Mouse (Mus musculus) neural tube, embryonic 11.5 days (tissue): ENCODE measurements around the gene Gm17402. TPM values are rescaled to one million over a fixed set of nuclear protein-coding genes. Genes with fewer than 3 reads are reported as not detected.

ENCODE experiments used
- ATAC-seq: fragments of 200-750 bp; cut with Nextera tagmentation; 2 replicates; pipeline ENCODE4 v1.8.0; 2017; ENCODE audit warnings: moderate number of reproducible peaks, mild to moderate bottlenecking, moderate TSS enrichment, moderate library complexity; ENCODE audit not compliant: insufficient read depth, low FRiP score, low TSS enrichment
- DNase-seq: peaks from one replicate; pipeline ENCODE4 v3.0.0-alpha.2; 2015; ENCODE audit warnings: low spot score
- H3K27ac ChIP-seq: fragments of 300-500 bp; sonication (generic); 2 replicates; pipeline ENCODE4 v1.5.1; 2014; ENCODE audit warnings: low read depth, mild to moderate bottlenecking, low read length
- H3K27me3 ChIP-seq: fragments of 300-500 bp; sonication (generic); 2 replicates; pipeline ENCODE4 v1.6.1; 2014; ENCODE audit warnings: mild to moderate bottlenecking, low read length, mixed read lengths; ENCODE audit not compliant: control insufficient read depth, insufficient read depth
- H3K36me3 ChIP-seq: fragments of 300-500 bp; sonication (generic); 2 replicates; pipeline ENCODE4 v1.6.1; 2014; ENCODE audit warnings: mild to moderate bottlenecking, low read length, moderate library complexity, mixed read lengths; ENCODE audit not compliant: control insufficient read depth, insufficient read depth
- H3K4me1 ChIP-seq: fragments of 300-500 bp; sonication (generic); 2 replicates; pipeline ENCODE4 v1.6.1; 2014; ENCODE audit warnings: low read length, mixed read lengths; ENCODE audit not compliant: control insufficient read depth, insufficient read depth
- H3K4me2 ChIP-seq: fragments of 300-500 bp; sonication (generic); 2 replicates; pipeline ENCODE4 v1.6.1; 2014; ENCODE audit warnings: low read depth, mild to moderate bottlenecking, moderate library complexity
- H3K4me3 ChIP-seq: fragments of 300-500 bp; sonication (generic); 2 replicates; pipeline ENCODE4 v1.5.1; 2014; ENCODE audit warnings: low read depth, low read length
- H3K9ac ChIP-seq: fragments of 300-500 bp; sonication (generic); 2 replicates; pipeline ENCODE4 v1.6.1; 2014; ENCODE audit warnings: mild to moderate bottlenecking, low read length
- H3K9me3 ChIP-seq: fragments of 300-500 bp; sonication (generic); 2 replicates; pipeline ENCODE4 v1.6.1; 2016; ENCODE audit warnings: low read length; ENCODE audit not compliant: control insufficient read depth
- WGBS: fragments of 180-500 bp; shearing (Covaris S2); extraction: QIAGEN DNeasy Blood & Tissue Kit; methylation state at CpG from one replicate; pipeline ENCODE4 v1.1.7; 2014; 5-methylcytosine and 5-hydroxymethylcytosine counted together
- polyA plus RNA-seq: library from polyadenylated mRNA; unstranded; fragments of >200 nt; fragmentation: Nextera tagmentation; extraction: Ambion mirVana; gene quantifications from 2 replicates; pipeline ENCODE4 v1.2.1, GENCODE M21; 2014

The Gm17402 gene
- polyA plus RNA-seq, 1 experiment from 2014 or later: not detected

GRCm38 (mm10) chr3:67340921-67341320 lies 34.0 kb downstream of the Gm17402 start:
- DNase-seq: no peak
- H3K9me3 ChIP-seq: no peaks in the 10 kb centered on the region

GRCm38 (mm10) chr3:67339558-67339957 lies 35.4 kb downstream of the Gm17402 start:
- ATAC-seq (no peak), DNase-seq (no peak)
- H3K9ac ChIP-seq: no peak overlapping the region
- H3K9me3 ChIP-seq: no peaks in the 10 kb centered on the region
- H3K27ac ChIP-seq: no peak overlapping the region
- H3K4me3 ChIP-seq: no peak overlapping the region
- H3K27me3 ChIP-seq: no peaks in the 10 kb centered on the region
- no peaks in the 10 kb centered on the region for H3K4me1 ChIP-seq
- 73% methylated on average over 3 of the region's 3 CpGs for WGBS
- no peaks in the 10 kb centered on the region for H3K36me3 ChIP-seq
- no peak overlapping the region for H3K4me2 ChIP-seq

More at GRCm38 (mm10) chr3:67340921-67341320, 34.0 kb downstream of the Gm17402 start:
- no peak overlapping the region for H3K4me2 ChIP-seq
- no peaks in the 10 kb centered on the region for H3K4me1 ChIP-seq
- no peak overlapping the region for H3K27ac ChIP-seq
- ATAC-seq: no peak
- no peaks in the 10 kb centered on the region for H3K36me3 ChIP-seq
- no peak overlapping the region for H3K4me3 ChIP-seq
- 76% methylated on average over 7 of the region's 7 CpGs for WGBS
- H3K27me3 ChIP-seq: no peaks in the 10 kb centered on the region
- H3K9ac ChIP-seq: no peak overlapping the region

GRCm38 (mm10) chr3:67322422-67322821 lies 52.5 kb downstream of the Gm17402 start:
- WGBS: 75% methylated on average over 4 of the region's 4 CpGs
- ATAC-seq (no peak), DNase-seq (no peak)
- Histone ChIP-seq H3K27me3 (no peaks in the 10 kb centered on the region), H3K4me1 (no peaks in the 10 kb centered on the region), H3K27ac (no peak overlapping the region), H3K9ac (no peak overlapping the region), H3K4me3 (no peak overlapping the region), H3K9me3 (no peaks in the 10 kb centered on the region), H3K4me2 (no peak overlapping the region), H3K36me3 (no peaks in the 10 kb centered on the region)

Other genes starting within 250 kb of the Gm17402 start
- gene Mlf1, start 1.1 kb downstream of the Gm17402 start, polyA plus RNA-seq: 20.6 and 25.2 TPM in 2 replicates
- gene Gfm1, start 54.9 kb upstream of the Gm17402 start, polyA plus RNA-seq: 54.5 and 55.8 TPM in 2 replicates
- gene Lxn, start 88.8 kb upstream of the Gm17402 start, polyA plus RNA-seq: 102 and 106 TPM in 2 replicates
- gene Rarres1, start 140.4 kb upstream of the Gm17402 start, polyA plus RNA-seq: 0.84 and 1.0 TPM in 2 replicates
- gene Mfsd1, start 207.6 kb upstream of the Gm17402 start, polyA plus RNA-seq: 64.9 and 67.5 TPM in 2 replicates